Mouse (Mus musculus) stomach, postnatal 0 days (tissue): Measurements from ENCODE around the gene Dnm3. TPM values are rescaled to one million over a fixed set of nuclear protein-coding genes. Genes with fewer than 3 reads are reported as not detected.

Experiments used
- ATAC-seq: fragments of 200-750 bp; cut with Nextera tagmentation; 2 replicates; pipeline ENCODE4 v1.8.0; 2017; ENCODE audit not compliant: low FRiP score, low TSS enrichment
- DNase-seq: peaks from one replicate; pipeline ENCODE4 v3.0.0-alpha.2; 2016; ENCODE audit warnings: low spot score
- H3K27ac ChIP-seq: fragments of 300-500 bp; sonication (generic); replicated peaks from 2 replicates; pipeline ENCODE4 v1.5.1; 2014; ENCODE audit warnings: mild to moderate bottlenecking, control low read depth
- H3K27me3 ChIP-seq: fragments of 300-500 bp; sonication (generic); 2 replicates; pipeline ENCODE4 v1.6.1; 2014; ENCODE audit warnings: low read length; ENCODE audit not compliant: control insufficient read depth, insufficient read depth
- H3K36me3 ChIP-seq: fragments of 300-500 bp; sonication (generic); 2 replicates; pipeline ENCODE4 v1.6.1; 2014; ENCODE audit warnings: low read length, mixed read lengths; ENCODE audit not compliant: control insufficient read depth, insufficient read depth
- H3K4me1 ChIP-seq: fragments of 300-500 bp; sonication (generic); replicated peaks from 2 replicates; pipeline ENCODE4 v1.6.1; 2014; ENCODE audit warnings: antibody characterized with exemption; ENCODE audit not compliant: control insufficient read depth, insufficient read depth
- H3K4me2 ChIP-seq: fragments of 300-500 bp; sonication (generic); replicated peaks from 2 replicates; pipeline ENCODE4 v1.6.1; 2014; ENCODE audit warnings: low read depth, mild to moderate bottlenecking, control low read depth, moderate library complexity
- H3K4me3 ChIP-seq: fragments of 300-500 bp; sonication (generic); 2 replicates; pipeline ENCODE4 v1.5.1; 2014; ENCODE audit warnings: low read depth, low read length, control low read depth
- H3K9ac ChIP-seq: fragments of 300-500 bp; sonication (generic); 2 replicates; pipeline ENCODE4 v1.6.1; 2014; ENCODE audit warnings: mild to moderate bottlenecking, low read length, control low read depth, mixed read lengths
- H3K9me3 ChIP-seq: fragments of 300-500 bp; sonication (generic); 2 replicates; pipeline ENCODE4 v1.6.1; 2016; ENCODE audit warnings: low read length; ENCODE audit not compliant: control insufficient read depth
- CTCF ChIP-seq: IDR thresholded peaks from 2 replicates; pipeline ENCODE4 v1.5.1; 2016; ENCODE audit warnings: antibody characterized with exemption, low read depth, mild to moderate bottlenecking, moderate library complexity
- EP300 ChIP-seq: optimal IDR thresholded peaks from 2 replicates; pipeline ENCODE3; 2016; ENCODE audit warnings: antibody characterized with exemption
- WGBS: fragments of 180-500 bp; shearing (Covaris S2); extraction: QIAGEN DNeasy Blood & Tissue Kit; methylation state at CpG from one replicate; pipeline ENCODE4 v1.1.7; 2014; 5-methylcytosine and 5-hydroxymethylcytosine counted together
- polyA plus RNA-seq: library from polyadenylated mRNA; unstranded; fragments of >200 nt; fragmentation: Nextera tagmentation; extraction: Ambion mirVana; gene quantifications from 2 replicates; pipeline ENCODE4 v1.2.1, GENCODE M21; 2015

Gene Dnm3
- polyA plus RNA-seq, 1 experiment from 2014 or later: 2.1 TPM

DNA sequence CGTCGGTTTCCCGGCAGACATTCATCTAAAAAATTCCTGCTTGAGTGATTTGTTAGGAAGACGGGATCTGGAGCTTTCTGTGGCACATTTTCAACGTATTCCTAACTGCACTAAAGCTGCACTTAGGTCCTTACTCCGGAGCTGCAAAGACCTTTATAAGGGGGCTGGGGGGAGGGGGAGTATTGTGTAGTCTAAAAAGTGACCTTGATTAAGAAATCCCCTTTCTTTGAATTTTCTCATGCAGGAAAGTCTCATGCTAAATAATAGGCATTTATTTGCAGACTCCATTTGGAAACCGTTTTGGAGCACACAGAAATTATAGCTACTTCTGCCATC lies 270.2 kb downstream of the Dnm3 start:
- DNase-seq (no peak), ATAC-seq (peak; percentile 29; the same call in 1 of the 2 replicates)
- no peaks in the 10 kb centered on the region for H3K27me3 ChIP-seq
- H3K4me2 ChIP-seq: peak overlapping the region; percentile 34
- H3K4me3 ChIP-seq: 0 out of 2 replicates have a peak overlapping the region, but pooled peaks have one; percentile 5
- no peaks in the 10 kb centered on the region; the same call in 1 of the 2 replicates for H3K4me1 ChIP-seq
- no peaks in the 10 kb centered on the region for H3K9me3 ChIP-seq
- peak overlapping the region; percentile 53 for H3K27ac ChIP-seq
- WGBS: 36% methylated on average over 7 of the region's 7 CpGs
- no peak overlapping the region for H3K9ac ChIP-seq
- TF ChIP-seq CTCF: no peak
- TF ChIP-seq EP300: no peak
- no peaks in the 10 kb centered on the region for H3K36me3 ChIP-seq

DNA sequence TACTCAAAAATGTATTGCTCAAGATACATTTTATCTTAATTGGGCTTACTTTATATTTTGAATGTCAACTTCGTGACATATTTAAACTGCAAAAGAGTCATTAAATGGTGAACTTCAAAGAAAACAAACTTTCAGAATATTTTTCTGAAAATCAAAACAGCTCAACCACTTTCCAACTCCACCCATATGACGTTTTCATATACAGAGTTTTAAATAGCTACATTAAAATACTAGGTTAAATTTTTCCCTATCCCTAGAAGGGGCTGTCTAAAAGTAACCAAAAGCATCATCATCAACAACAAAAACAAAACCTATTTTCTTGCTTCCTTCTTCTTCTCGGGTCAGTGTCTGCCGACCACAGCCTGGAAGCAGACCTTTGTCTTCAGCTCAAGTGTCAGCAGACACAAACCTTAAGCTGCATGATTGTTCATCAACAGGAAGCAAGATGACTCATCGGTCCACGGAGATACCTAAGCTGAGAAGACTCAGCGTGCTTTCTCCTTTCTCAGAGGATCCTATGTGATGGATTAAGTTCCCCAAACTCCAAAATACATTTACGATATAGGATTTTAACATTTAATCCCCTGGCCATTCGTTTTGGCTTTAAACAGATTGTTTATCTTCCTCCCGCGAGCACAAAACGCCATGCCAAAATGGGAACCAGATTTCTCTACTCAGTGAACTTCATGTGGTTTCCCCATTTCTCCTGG lies 270.7 kb downstream of the Dnm3 start:
- 0 out of 2 replicates have a peak overlapping the region, but pooled peaks have one; percentile 5 for H3K4me3 ChIP-seq
- peak overlapping the region; percentile 34 for H3K4me2 ChIP-seq
- no peaks in the 10 kb centered on the region; the same call in 1 of the 2 replicates for H3K4me1 ChIP-seq
- no peaks in the 10 kb centered on the region for H3K27me3 ChIP-seq
- H3K9ac ChIP-seq: no peak overlapping the region
- no peaks in the 10 kb centered on the region for H3K9me3 ChIP-seq
- DNase-seq (no peak), ATAC-seq (peak; percentile 73; the same call in 1 of the 2 replicates)
- no peaks in the 10 kb centered on the region for H3K36me3 ChIP-seq
- TF ChIP-seq EP300 (no peak), CTCF (no peak)
- 32% methylated on average over 12 of the region's 12 CpGs for WGBS
- peak overlapping the region; percentile 53 for H3K27ac ChIP-seq

DNA sequence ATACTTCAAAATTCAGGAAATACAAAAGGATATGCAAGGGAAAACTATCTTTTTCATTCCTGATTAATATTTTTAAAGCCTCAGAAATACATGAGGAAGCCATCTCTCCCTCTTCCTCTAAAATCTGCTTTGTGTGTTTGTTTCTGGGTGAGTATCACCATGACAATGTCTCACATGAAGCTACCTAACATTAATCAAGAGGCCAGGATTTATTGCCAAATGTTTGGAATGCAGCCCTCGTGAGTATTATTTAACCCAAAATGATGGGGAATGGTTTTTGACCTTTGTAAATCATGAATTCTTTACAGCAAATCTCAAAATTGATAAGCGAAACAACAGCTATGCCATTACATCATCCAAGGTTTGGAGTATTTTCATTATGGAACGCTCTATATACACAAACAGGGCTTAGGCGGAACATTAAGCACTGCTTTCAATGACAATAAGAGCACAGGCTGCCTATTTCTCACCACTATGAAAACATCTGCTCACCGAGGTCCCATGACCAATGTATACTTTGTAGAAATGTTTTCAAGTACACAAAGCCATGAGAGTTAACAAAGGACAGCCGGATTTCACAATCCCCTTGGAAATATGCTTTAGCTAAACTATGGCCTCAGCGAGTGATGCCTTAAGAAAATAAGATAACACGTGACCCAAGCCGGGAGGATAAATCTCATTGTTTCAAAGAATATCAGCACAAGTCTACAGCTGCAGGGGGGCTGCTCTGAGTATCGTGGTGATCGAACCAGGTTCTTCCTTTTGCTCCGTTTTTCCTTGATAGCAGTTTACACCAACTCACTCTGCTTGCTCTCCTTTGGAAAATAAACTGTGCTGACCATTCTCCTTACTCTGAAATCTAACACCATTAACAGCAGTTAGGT lies 275.1 kb downstream of the Dnm3 start:
- no peak overlapping the region for H3K9ac ChIP-seq
- H3K27ac ChIP-seq: 0 out of 2 replicates have a peak overlapping the region, but pooled peaks have one; percentile 41
- no peak overlapping the region for H3K4me2 ChIP-seq
- peak; percentile 78; the same call in 1 of the 2 replicates for ATAC-seq
- H3K4me3 ChIP-seq: no peak overlapping the region
- H3K9me3 ChIP-seq: no peaks in the 10 kb centered on the region
- H3K27me3 ChIP-seq: no peaks in the 10 kb centered on the region
- no peaks in the 10 kb centered on the region for H3K36me3 ChIP-seq
- H3K4me1 ChIP-seq: no peaks in the 10 kb centered on the region
- no peak for DNase-seq
- TF ChIP-seq CTCF (no peak), EP300 (peak; percentile 33)
- WGBS: 23% methylated on average over 12 of the region's 12 CpGs

GRCm38 (mm10) chr1:162200446-162200845 lies 277.4 kb downstream of the Dnm3 start:
- ATAC-seq (no peak), DNase-seq (no peak)
- H3K27me3 ChIP-seq: no peaks in the 10 kb centered on the region
- TF ChIP-seq CTCF (no peak), EP300 (no peak)
- no peaks in the 10 kb centered on the region for H3K36me3 ChIP-seq
- no peaks in the 10 kb centered on the region for H3K4me1 ChIP-seq
- WGBS: 58% methylated on average over 6 of the region's 6 CpGs
- no peak overlapping the region for H3K4me3 ChIP-seq
- no peak overlapping the region for H3K9ac ChIP-seq
- no peak overlapping the region for H3K4me2 ChIP-seq
- H3K27ac ChIP-seq: no peak overlapping the region
- no peaks in the 10 kb centered on the region for H3K9me3 ChIP-seq

DNA sequence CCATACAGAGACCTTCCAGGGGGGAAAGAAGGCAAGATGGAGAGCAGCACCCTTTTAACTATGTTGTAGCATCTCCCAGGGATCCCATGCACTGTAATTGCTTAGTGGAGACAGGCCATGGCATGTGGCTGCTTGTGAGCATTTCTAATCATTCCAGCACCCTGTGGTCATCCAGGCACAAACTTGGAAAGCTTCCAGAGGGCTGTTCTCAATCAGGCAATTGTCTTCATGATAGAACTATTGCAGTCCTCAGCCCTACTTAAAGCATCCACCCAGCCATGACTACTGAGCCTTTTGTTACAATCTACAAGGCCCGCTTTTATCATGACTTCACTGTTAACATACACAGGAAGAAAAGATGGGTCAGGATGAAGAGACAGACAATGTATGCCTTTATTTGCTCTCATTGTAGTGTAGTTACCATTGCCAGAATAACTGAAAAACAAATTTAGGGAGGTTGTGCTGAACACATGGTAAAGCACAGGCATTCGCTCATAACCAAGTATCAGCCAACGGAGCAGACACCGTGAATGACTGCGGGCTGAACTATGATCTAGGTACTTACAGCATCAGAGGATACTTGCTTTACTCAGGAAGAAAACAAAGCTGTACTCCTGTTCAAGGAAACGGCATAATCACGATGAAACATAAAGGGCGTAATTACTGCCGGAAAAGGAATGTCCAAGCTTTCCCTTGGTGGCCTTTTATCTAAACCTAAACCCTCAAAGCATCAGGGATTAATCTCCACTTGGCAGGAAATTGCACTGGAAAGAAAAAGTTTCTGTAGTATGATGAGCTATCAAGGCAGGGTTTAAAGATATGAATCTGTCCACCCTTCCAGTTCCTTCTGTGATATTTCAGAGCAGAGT lies 280.8 kb downstream of the Dnm3 start:
- DNase-seq: no peak
- no peak for ATAC-seq
- Histone ChIP-seq H3K27me3 (no peaks in the 10 kb centered on the region), H3K9me3 (no peaks in the 10 kb centered on the region), H3K4me3 (no peak overlapping the region), H3K4me2 (no peak overlapping the region), H3K9ac (no peak overlapping the region), H3K4me1 (no peaks in the 10 kb centered on the region), H3K36me3 (no peaks in the 10 kb centered on the region), H3K27ac (no peak overlapping the region)
- TF ChIP-seq EP300: no peak
- TF ChIP-seq CTCF: no peak
- 73% methylated on average over 9 of the region's 9 CpGs for WGBS
